Mouse (Mus musculus) spleen, adult 12 weeks (tissue): Measurements from ENCODE around the gene Sema7a.

Experiments
- DNase-seq: peaks from one replicate; pipeline ENCODE4 v3.0.0; 2022; ENCODE audit warnings: low spot score

The Sema7a gene

DNA sequence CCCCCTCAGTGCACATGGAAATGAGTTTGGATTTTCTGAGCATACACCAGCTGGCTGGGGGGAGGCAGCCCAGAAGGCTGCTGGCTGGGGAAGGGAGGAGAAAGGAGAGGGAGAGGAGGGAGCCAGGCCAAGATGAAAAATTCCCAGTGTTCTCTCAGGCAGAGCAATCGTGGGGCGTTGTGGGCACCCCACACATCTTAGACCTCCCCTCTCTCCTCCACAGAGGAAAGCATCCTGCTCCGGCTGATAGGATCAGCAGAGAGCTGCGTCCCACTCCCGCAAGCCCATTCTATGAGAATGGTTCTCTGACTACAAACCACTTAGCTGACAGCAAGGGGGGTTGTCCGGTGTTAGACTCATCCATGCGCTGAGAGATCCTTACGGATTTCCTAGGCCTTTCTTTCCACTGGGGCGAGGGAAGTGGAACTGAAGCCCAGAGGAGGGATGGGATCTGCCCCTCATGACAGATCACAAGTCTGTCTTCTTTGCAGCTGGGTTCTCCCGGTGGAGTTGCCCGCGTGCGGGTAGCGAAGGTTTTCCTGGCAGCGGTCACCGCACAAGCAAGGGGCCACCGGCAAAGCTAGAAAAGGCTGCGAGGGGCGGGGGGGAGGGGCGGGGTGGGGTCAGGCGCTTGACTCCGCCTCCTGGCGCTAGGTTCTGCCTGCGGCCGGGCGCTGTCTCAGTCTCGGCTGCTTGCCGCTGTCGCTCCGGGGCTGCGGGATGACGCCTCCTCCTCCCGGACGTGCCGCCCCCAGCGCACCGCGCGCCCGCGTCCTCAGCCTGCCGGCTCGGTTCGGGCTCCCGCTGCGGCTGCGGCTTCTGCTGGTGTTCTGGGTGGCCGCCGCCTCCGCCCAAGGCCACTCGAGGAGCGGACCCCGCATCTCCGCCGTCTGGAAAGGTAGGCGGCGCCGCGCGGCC, at the start of gene Sema7a:
Sema7a (plus strand) TSS at position 682 of the 918 bp plus-strand sequence.
- no peak for DNase-seq

DNA sequence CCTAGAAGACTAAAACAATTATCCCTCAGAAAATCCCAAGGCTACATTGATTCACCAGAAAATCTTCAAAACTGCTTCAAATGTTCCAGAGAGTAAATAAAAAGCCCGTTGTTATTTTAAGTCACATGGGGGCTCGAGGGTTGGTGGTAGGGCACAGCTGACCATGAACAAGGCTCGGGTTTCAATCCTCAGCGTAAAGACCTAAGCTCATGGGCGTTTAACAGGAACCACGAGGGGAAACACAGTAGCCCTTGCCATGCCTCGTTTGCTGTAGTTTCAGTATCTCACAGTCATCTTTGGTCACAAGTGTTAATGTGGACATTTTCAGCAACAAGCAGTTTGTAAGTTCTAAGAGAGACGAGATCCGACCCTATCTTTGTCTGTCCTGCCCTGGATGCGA, 39.4 kb upstream of the Sema7a start:
- DNase-seq, result no peak

DNA sequence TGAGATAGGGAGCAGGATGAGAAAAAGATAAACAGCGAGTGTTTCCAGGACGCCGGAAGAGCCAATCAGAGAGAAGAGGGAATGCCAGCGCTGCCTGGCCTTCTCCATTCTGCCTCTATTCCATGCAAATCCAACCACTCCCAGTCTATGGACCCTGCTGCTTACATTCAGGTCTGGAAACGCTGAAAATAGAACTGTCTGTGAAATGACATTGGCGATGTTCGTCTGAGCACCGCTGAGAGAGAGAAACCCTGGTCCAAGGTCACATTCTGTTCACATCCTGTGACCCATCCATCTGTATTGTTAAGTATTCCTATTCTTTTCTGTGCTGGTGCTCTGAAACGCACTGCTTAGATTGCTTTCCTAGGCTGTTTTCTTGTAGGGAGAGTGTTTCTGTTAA, 38.7 kb upstream of the Sema7a start:
- no peak for DNase-seq

DNA sequence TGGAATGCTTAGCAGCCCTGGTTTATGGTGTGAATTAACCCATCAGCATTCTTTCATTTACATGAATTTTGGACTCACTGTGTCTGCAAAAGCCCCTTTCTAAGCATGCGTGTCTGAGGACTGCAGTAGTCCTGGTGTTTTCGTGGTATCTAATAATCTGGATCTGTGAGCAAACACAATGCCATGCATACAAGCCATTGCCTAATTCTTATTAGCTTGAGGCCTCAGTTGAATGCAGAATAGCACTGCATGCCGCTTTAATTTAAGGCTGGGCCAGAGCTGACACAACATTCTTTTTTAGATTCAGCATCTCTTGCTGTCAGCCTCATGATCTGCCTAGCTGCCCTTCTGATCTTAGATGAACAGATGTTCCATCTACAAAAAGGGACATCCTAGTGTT, 38.3 kb upstream of the Sema7a start:
- DNase-seq, result no peak

DNA sequence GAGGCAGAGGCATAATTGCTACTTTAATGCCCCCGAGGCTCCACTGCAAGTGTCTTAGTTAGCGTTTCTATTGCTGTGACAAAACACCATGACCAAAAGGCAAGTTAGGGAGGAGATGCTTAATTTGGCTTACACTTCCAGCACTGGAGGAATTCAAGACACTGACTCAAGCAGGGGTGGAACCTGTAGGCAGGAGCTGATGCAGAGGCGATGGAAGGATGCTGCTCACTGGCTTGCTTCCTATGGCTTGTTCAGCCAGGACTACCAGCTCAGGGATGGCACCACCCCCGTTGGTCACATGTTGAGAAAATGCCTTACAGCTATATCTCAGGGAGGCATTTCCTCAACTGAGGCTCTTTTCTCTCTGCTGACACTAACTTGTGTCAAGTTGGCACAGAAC, 37.8 kb upstream of the Sema7a start:
- no peak for DNase-seq

DNA sequence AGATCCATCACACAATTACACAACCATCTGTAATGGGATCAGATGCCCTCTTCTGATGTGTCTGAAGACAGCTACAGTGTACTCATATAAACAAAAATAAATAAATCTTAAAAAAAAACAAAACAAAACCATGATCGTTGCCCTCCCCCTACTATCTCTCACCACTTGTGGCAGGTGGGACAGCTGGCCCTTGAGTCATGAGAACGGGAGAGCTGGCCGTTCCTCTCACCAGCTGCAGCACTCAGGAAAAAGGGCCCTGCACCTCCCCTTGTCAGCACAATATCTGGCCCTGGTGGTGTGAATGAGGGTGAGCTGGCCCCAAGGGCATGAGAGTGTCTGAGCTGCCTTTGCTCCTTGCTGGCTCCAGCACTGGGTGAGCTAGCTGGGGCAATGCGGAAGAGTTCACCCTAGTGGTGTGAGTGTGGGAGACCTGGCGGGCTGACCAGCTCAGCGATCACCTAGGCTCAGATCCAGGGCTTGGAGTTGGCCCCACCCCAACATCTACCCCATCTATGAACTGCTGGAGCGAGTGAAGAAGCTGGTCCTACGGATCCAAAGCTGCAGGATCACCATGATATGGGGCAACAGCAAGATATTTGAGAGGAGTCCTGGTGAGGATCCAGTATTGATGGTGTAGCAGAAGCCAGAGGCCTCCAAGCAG, 36.2 kb upstream of the Sema7a start:
- DNase-seq, result no peak

DNA sequence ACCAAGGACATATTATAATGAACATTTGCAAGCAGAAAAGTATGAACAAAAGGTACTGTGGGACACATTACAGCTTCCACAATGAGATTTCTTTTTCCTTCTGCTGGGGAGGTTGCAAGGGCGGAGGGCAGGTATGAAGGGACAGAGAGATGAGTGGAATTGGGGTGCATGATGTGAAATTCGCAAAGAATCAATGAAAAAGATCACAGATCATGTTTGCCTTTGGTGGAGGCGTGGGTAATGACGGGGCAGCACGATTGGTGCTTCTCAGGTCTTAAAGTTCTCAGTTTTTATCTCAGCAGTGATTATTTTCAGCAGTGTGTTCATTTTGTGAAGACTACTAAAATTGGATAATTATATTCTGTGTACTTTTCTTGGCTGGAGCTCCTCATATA, 35.7 kb upstream of the Sema7a start:
- no peak for DNase-seq

DNA sequence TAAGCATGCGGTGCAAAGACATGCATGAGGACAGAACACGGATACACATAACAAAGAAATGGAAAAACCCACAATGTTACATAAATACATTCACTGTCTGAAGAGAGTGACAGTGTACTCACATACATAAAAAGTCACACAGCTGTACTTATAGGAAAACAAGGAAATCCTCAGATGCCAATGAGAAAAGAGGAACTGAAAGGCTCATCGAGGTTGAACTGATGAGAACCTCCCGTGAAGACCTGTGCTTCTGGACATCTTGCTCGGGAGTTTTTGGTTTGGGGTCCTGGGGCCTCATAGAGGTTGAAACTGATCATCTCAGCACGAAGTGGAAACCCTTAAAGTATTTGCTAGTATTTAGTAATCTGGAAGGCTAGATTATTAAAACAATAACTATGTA, 32.7 kb upstream of the Sema7a start:
- DNase-seq, result no peak

DNA sequence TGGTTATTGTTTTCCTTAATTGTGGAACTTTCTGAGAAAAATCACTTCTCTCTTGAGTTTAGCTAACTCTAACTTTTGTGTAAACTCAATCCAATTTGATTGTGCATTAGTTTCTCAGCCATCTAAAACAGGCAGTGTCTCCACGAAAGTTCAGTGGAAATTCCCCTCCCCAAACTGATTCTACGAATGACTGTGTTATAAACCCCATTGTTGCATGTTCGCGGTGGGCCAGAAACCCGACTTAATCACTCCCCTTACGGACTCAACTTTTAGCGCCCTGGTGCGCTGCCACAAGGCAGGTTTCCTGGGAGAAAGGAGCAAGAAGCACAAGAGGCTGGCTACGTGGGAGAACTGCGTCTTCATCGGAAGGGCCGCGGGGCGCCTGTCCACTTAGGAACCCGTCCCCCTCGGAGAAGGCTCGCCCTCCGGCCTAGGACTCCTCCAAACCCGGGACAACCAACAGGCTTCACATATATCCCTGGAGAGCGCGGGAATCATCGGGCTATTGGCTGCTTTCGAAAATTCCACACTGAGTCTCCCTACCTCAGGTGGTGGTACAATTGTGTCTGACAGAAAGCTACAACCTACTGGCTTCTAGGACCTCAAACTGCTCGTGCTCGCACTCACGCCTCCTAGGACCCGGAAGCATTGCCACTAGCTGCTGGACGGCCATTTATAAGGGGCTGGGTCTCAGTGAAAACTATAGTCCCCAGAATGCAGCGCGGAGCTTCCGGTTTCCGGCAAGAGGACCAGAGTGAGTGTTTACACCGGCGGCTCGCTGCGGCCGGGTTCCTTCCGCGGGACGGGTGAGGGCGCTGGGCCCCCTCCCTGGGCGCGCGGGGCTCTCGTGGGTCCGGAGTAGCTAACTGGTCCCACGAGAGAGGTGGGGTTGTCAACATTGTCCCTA, 29.4 kb upstream of the Sema7a start, which contains the start of gene Ubl7:
Ubl7 (plus strand) TSS at position 726 of the 907 bp plus-strand sequence.
- DNase-seq, result peak; percentile 76

DNA sequence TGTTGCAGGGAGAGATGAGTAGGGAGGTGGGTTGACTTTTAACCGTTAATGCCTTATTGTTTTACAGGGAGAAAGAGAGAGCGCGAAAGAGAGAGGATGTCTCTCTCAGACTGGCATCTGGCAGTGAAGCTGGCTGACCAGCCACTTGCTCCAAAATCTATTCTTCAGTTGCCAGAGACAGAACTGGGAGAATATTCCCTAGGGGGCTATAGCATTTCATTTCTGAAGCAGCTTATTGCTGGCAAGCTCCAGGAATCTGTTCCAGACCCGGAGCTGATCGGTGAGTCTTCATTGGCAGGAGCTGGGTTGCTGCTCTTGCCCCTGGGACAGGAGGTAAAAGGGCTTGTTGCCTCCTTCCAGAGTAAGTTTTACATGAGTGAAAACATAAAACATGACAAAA, 27.3 kb upstream of the Sema7a start:
- DNase-seq, result no peak

DNA sequence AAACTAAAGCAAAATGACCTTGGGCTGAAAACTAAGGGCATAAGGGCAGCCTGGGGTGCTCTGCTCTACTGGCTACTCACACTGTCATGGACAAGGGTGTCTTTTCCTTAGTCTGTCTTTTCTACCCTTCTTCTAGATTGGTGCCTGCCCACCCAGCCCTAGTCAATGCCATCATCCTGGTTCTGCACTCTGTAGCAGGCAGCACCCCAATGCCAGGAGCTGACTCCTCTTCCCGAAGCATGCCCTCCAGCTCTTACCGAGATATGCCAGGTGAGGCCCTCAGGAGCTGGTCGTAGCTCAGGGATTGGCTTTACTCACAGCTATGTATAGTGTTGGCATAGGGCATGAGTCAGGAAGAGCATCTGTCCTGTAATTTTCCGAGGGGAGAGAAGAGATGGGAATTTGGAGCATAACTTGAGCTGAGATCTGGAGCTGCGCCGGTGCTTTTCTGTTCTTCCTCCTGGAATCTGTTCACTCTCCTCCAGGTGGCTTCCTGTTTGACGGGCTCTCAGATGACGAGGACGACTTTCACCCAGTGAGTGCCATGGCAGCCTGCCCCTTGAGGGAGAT, 18.3 kb upstream of the Sema7a start:
- DNase-seq, result no peak

DNA sequence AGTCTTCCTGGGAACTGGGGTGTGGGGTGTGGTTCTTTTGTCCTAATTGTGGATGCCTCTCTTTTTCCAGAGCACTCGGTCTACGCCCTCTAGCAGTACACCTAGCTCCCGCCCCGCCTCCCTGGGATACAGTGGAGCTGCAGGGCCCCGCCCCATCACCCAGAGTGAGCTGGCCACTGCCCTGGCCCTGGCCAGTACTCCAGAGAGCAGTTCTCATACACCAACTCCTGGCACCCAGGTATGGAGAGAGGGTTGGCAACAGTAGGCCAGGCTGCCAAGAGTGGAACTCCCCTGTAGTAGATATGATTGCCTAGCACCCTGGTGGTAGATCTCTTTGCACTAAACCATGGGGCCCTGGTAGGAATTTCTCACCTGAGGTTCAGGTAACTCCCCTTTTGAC, 17.5 kb upstream of the Sema7a start:
- no peak for DNase-seq

DNA sequence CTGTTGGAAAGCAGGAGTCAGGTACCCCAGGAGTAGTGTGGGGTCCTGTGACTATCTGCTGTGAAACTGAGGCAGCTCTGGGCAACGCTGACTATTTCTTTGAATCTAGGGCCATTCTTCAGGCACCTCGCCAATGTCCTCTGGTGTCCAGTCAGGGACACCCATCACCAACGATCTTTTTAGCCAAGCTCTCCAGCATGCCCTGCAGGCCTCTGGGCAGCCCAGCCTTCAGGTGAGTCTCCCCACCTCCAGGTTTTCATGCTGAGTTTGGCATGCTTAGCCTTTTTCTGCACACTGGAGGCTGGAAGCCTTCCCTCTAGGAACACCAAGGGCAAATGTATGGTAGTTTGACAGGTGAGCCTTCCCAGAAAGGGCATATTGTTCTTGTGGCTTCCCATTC, 16.9 kb upstream of the Sema7a start:
- no peak for DNase-seq

DNA sequence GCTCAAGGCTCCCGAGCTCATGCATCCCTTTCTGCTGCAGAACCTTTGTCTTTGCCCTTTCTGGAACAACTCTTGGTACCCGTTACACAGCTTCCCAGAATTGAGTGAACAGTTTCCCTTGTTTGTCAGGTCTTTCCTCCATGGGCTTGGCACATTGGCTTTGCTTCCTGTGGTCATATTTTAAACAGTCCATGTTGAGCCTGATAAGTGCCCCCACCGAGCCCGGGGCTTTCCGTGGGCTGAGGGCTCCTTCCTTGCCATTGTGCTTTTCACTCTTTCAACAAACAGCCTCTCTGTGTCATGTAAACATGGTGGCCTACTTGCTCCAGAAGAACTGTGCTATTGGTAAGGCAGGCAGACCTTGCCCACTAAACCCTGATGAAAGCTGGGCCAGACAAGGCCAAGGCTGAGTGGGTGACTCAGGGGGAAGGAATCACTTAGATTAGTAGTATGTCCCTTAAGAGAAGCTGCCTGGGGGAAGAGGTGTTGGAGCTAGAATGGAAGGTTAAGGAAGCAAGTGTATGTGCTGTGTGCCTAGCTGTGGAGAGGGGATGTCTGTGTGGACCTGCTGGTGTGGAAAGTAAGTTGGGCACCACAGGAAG, 8.6 kb upstream of the Sema7a start:
- DNase-seq, result no peak

DNA sequence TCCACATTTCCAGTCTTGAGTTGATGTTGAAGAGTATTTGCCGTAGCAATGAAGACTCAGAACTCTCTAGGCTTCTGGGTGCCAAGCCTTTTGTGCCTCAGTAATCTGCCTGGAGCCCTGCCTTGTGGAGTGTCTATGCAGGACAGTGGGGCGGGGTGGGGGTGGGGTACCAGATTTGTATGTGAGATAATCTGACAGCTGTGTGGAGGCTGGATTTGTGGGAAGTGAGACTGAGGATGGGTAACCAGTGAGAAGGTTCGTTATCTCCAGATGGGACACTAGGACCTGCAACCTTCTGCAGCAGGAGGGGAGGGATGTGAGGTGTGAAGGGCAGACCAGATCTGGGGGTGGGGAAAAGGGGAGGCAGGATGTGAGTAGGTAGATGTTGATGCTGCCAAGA, 7.7 kb upstream of the Sema7a start:
- DNase-seq, result no peak

DNA sequence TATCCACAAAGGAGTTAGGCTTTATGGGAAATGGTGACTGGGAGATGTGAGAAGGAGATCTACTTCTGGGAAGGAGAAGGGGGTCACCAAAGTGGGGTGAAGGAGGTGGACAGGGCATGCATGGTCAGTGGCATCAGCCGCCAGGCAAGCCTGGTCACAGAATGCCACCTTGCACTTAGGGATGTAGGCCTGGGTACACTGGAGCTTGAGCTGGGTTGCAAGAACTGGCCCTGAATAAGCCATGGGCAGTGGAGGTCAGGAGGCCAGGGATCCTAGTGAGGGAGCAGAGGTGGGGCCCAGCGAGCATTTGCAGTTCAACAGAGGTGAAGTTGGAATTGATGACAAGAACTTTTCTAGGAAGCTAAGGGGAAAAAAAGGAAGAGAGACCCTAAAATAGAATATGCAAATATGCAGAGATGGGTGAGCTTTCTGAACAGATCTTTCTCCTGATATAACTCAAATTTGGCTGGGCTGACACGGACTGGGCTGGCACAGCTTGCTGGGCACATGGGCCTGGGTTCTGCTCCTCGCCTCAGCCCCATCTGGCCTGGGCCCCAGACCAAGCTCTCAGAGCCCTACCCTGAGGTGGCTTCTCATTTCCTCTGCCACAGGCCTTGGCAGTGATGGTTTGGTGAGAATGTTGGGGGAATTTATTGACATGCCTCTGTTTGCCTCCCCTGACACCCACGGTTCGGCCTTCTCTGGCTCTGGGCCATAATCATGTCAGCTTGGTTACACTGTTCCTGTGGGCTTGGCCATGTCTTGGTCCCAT, 6.9 kb upstream of the Sema7a start:
- DNase-seq, result no peak

DNA sequence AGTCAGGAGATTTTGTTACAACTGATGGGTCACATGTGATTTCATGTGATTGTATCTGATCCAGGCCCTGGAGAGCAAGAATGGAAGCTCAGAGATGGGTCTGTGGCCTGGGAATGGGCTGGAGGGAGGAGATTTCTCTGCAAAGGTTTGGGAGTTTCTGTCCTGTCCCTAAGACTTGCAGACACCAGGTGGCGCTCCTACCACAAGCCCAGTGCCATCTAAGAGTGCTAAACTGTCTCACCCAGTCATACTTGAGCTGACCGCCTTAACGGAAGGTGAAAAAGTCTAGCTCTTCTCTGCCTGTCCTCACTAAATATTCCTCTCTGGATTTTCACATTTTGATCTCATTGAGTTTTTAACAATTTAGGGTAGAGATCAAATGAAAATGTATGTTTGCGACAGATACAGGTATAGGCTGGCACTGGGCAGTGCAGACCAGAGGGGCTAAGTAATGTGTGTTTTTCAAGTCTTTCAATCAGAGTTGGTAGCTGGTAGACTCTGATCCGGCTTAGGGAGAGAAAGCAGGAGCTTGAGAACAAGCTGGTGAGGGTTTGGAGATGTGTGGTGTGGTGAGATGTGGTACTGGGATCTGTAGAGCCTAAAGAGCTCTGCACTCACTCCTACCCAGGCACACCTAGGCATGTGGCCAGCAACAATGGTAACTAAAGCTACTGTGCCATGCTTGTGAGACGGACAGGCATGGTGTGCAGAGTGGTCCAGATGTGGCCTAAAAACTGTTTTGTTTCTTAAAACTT, 4.1 kb upstream of the Sema7a start:
- peak; percentile 66 for DNase-seq

DNA sequence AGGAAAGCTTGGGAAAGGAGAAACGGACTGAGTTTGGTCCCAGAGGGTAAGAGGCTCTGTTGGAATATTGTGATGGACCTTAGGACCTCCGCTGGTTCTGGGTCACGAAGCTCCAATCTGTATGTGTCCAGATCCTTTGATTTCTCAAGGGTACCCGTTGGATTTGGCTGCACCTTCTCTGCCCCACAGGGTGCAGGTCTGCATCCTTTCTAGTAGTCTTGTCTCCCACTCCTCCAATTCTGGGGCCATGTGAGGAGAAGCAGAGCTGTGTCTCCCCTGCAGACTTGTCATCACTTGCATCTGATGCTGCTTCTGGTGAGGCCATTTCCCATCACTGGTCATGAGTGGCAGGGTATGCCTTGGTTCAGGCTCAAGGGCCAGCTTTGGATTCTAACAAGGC, 2.7 kb upstream of the Sema7a start:
- DNase-seq, result no peak

DNA sequence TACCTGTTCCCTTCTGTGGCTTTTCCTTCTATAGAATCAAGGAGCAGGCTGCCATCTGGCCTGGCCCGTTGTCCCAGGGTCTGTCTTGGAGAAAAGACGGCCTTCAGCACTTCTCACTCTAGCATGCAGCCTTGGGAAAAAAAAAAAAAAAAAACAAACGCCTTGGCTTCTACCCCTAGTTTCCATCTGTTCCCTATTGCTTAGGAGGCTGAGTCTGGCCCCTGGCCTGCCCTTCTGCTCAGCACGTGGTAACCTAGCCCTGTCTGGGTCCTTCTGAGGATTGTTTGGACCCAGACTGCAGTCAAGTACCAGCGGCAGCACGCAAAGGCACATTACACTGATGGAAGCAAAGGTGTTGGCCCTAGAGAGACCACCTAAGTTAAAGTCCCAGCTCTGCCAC, 2.3 kb upstream of the Sema7a start:
- no peak for DNase-seq
